Mouse (Mus musculus): ENCODE results near the gene Ndufc2. TPM values are rescaled to one million over a fixed set of nuclear protein-coding genes. Genes with fewer than 3 reads are reported as not detected.
"Not testable (repeated sequence)": the region's sequence is repeated elsewhere in the genome, so short reads cannot be mapped to it uniquely, and the experiment has no call there.

The Ndufc2 gene
- total RNA-seq, 4 experiments from 2014 or later = 261 to 279 (median 268) TPM

GRCm38 (mm10) chr7:97424621-97425245 lies 24.9 kb downstream of the Ndufc2 start:
- DNase-seq (ENCODE audit: low spot score in 2 of 2) = peak; percentile 73 to 75

DNA sequence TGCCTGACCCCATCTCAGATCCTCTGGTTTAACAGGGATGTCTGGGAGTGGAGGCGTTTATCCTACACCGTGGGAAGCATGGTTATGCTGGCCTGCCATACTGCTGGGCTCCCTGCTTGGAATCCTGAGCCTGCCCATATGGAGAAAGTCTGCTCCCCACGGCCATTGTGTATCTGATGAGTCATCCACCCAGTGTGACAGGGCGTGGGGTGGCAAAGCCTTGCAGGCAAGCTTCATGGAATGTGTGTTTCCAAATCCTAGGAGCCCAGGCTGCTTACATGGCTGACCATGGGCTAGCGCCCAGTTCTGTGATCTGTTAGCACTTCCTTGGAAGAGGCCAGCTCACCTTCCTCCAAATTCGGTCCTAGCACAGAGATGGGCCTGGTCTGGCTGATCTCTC lies 26.8 kb downstream of the Ndufc2 start:
- DNase-seq (ENCODE audit: low spot score in 2 of 2) = no peak

DNA sequence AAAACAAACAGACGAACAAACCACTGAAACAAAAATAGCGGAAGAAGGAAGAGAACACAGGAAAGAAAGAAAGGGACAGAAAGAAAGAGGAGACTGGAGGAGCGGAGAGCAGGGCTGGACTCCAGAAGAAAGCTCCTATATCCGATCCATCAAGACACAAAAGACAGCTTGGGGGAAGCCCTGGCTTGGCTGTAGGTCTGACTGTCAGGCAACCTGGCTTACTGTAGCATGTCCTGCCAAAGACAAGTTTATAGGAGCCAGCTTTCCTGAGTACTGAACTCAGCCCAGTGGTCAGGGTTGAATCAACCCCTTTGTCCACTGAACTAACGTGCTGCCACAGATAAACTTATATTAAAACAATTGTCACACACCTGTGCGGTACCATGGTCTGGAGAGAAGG lies 27.5 kb downstream of the Ndufc2 start:
- DNase-seq (ENCODE audit: low spot score in 2 of 2) = no peak

DNA sequence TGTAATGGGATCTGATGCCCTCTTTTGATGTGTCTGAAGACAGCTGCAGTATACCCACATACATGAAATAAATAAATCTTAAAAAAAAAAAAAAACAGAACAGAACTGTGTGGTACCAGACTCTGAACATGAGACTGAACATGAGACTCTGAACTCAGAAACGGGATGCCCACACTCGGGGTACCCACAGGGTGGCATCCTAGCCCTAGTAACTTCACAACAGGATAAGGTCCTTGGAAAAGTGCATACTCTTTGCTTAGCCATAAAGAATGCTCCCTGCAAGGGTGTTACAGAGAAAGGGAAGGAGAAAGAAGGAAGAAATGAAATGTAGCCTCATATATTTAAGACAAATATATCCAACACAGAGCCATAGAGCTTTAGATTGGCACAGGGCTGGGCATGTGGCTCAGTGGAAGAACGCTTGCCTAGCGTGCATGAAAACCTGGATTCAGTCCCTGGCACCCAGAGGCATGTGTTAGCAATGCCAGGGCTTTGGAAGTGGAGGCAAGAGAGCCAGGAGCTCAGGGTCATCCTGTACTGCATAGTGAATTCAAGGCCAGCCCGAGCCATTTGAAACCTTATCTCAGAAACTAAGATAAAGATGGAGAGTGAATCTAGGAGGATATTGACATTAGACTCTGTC lies 28.1 kb downstream of the Ndufc2 start:
- DNase-seq (ENCODE audit: low spot score in 2 of 2) = peak in 1 of 2 experiments; percentile 33

DNA sequence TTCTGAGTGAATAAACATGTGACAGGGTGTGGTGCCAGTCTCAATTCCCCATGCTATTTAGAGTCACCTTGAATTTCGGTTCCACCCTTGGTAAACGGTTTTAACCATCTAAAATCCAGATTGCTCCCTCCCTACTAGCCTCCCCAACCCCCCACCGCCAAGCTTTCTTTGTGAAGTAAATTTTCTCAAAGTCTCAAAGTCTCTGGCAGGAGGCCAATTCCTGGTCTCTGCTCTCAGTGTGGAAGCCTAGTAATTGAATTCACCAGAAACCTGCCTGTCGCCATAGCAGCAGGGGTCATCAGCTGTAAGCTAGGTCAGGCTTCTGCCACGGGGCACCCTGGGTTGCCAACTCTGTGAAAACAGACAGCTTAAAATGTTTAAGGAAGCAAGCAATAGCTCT lies 29.9 kb downstream of the Ndufc2 start:
- DNase-seq (ENCODE audit: low spot score in 2 of 2) = no peak

DNA sequence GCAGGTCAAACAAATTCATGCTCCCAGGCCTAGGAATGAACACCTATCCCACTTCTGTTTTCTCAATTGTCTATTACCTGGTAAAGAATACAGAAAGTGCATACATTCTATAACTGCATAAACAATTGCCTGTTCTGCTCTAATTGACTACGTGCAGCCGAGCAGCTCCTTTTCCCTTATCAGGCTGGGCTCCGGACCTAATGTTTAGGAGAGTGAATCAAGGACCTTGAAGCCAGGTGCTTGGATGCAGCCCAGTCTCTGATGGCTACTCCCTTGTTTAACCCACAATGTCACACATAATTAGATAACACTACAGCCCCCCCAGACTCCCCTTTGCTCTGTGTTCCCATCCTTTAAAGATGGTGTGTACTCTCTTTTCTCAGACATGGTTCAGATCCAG lies 33.7 kb downstream of the Ndufc2 start:
- not testable (repeated sequence) for DNase-seq (ENCODE audit: low spot score in 2 of 2)

DNA sequence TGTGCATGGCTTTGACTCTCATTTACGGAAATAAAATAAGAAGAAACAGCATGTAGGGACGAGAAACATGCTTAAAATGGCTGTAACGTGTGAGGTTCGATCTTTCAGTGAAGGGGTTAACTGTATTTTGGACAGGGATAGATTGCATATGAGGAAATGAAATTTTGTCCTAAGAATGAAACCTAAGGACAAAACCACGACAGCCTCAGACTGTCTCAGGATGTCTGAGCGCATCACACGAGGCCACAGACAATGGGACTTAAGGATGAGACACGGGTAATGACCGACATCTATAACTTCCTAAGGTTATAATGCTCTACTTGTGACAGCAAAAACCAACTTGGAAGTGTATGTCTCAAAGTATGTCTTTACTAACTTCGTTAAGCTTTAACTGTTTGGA lies 34.7 kb downstream of the Ndufc2 start:
- DNase-seq (ENCODE audit: low spot score in 2 of 2) = no peak

GRCm38 (mm10) chr7:97438986-97439385 lies 39.2 kb downstream of the Ndufc2 start:
- no peak for DNase-seq (ENCODE audit: low spot score in 2 of 2)

- peak; percentile 9 to 48 for DNase-seq (ENCODE audit: low spot score in 2 of 2)
Observed at GRCm38 (mm10) chr7:97446171-97446925, 46.5 kb downstream of the Ndufc2 start.

- no peak for DNase-seq (ENCODE audit: low spot score in 2 of 2)
Observed at GRCm38 (mm10) chr7:97447050-97447531, 47.3 kb downstream of the Ndufc2 start.

- DNase-seq (ENCODE audit: low spot score in 2 of 2) = not testable (repeated sequence)
Observed at GRCm38 (mm10) chr7:97451023-97451422, 51.2 kb downstream of the Ndufc2 start, which contains the start of gene Kctd14. Gene Kctd14 (plus strand): TSS chr7:97451323.

DNA sequence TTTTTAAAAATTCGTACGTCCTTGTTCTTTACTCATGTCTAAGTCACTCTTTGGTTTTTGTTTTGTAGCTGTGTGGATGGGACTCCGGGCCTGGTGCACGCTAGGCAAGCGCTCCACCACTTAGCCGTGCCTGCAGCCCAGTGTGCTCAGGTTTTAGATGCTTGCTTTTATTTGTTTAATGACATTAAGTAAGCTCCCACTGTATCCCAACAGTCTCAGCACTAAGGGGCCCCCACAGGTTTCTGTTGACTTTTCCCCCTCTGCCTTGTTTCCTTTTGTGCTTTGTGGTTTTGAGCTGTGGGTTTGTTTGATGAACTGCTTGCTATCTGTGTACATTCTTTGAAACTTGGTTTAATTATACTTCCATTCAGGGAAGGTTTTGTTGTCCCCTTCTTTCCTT lies 52.4 kb downstream of the Ndufc2 start:
- DNase-seq (ENCODE audit: low spot score in 2 of 2) = no peak

DNA sequence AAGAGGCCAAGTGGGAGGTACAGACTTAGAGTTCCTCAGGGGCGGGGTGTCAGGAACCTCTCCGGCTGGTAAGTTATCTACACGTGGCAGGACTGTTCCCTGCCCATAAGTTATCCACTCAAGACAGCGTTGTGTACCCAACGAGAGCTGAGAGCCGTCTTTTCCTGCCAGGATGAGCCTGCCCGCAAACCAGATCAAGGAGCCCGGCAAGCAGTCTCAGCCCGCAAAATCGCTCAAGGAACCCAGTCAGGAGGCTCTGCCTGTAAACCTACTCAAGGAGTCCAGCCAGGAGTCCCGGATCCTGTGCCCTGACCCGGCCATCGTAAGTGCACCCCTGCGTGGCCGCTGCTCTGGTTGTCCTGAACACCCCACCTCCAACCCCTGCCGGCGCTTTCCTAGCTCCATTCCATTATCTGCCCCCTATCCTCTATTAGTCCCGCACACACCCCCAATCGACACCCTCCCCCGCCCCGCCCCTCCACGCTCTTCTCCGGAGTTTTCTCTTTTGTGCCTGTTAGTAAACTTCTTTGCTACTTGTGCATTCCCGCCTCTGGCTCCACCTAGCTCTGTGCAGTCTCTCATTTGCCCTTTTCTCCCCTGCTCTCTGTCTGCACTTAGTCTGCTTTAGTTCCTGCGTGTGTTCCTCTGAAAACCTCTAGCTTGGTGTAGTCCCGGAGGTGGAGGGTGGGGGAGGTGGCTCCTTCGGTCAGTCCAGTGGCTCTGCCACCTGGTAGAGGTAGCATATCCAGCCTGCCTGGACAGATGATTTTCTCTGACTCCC lies 53.5 kb downstream of the Ndufc2 start:
- DNase-seq (ENCODE audit: low spot score in 2 of 2) = no peak

DNA sequence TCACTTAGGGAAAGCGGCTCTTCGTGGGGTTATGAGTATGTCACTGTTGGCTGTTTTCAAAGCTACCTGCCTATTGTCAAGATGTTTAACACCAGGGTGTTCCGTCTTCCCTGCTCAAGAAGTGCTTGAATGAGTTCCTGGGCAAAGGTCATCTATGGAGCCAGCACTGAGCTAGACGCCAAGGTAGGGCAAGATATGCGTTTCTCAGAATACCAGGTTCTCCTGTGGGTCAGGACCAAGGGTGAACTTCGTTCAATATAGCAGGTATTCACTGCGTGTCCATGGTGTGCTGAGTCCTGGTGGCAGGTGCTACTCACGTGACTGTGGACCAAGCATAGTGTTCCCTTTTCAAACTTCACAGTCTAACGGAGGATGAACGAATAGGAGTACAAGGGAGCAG lies 55.0 kb downstream of the Ndufc2 start:
- no peak for DNase-seq (ENCODE audit: low spot score in 2 of 2)

DNA sequence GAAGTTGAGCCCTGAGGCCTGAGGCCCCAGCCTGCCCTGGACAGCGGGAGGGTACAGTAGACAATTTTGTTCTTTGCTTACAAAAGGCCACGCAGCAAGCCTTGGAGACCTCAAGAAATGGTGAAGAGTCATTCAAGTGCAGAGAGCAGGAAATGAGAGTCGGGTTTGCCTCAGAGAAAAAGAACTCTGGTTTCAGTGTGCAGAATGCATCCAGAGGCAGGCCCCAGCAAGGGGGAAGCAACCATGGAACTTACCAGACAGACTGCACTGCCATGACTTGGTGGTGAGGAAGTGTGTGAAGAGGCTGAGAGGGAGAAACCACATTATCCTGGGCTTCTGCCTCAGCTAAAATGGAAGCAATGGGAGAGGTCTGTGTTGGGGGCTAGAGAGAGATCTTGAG lies 55.8 kb downstream of the Ndufc2 start:
- DNase-seq (ENCODE audit: low spot score in 2 of 2) = no peak

Other genes with a start within 250 kb of the Ndufc2 start
- 1 to 10 TPM in 1 of 4 experiments, under 1 TPM in 3; 0.56 to 1.2 (median 0.80) TPM for gene Usp35, start 68.0 kb upstream of the Ndufc2 start, total RNA-seq (2022)
- 1 to 10 TPM; 3.3 to 4.1 (median 3.9) TPM for gene Kctd21, start 67.7 kb upstream of the Ndufc2 start, total RNA-seq (2022)
- 1 to 10 TPM; 1.9 to 3.9 (median 3.6) TPM for gene Alg8, start 28.4 kb upstream of the Ndufc2 start, total RNA-seq (2022)
- 10 to 100 TPM in 3 of 4 experiments, 1 to 10 TPM in 1; 9.5 to 19.3 (median 15.2) TPM for gene Thrsp, start 17.7 kb downstream of the Ndufc2 start, total RNA-seq (2022)
- under 1 TPM in 1 of 4 experiments, not detected in 3; 0.17 TPM for gene Kctd14, start 51.3 kb downstream of the Ndufc2 start, total RNA-seq (2022)
- gene Ints4, start 81.0 kb downstream of the Ndufc2 start, total RNA-seq (2022) = 10 to 100 TPM; 24.8 to 29.8 (median 25.7) TPM
- 100 to 1,000 TPM; 117 to 148 (median 134) TPM for gene Aamdc, start 179.5 kb downstream of the Ndufc2 start, total RNA-seq (2022)
- gene Rsf1, start 179.9 kb downstream of the Ndufc2 start, total RNA-seq (2022) = 10 to 100 TPM; 13.6 to 16.2 (median 14.5) TPM

All from gastrocnemius, adult 8-10 months (tissue).